Mouse (Mus musculus) A20 (cell line): Measurements from ENCODE around the gene Mterf4.
"Not testable (repeated sequence)": the region's sequence is repeated elsewhere in the genome, so short reads cannot be mapped to it uniquely, and the experiment has no call there.

Experiments used
- DNase-seq: peaks from one replicate; pipeline ENCODE4 v3.0.0-alpha.2; 2011; ENCODE audit warnings: low read depth, low spot score

Gene Mterf4

GRCm38 (mm10) chr1:93305581-93306337 is at the start of gene Mterf4:
Gene Mterf4 (minus strand): TSS chr1:93305915.
- DNase-seq = peak; percentile 92

DNA sequence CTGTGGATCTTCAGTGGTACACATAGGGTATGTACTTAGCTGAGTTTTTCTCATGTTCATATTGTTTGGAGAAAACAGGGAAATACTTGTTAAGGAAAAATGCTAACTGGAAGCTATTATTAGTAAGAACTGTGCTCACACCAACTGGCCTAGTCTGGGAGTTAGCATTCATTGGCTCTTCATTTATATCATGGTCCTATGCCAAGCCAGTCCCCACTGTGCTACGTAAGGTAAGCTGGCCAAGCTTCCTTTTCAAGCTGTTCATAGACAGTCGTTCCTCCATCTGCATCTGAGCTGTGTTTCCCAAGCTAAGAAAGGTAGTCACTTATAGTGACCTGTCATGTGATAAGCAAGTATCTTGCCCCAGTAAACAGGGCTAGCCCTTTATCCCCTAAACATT is 47.0 kb upstream of the Mterf4 start:
- DNase-seq = no peak

- DNase-seq = no peak
These were observed 44.0 kb upstream of the Mterf4 start for GRCm38 (mm10) chr1:93349701-93350100.

DNA sequence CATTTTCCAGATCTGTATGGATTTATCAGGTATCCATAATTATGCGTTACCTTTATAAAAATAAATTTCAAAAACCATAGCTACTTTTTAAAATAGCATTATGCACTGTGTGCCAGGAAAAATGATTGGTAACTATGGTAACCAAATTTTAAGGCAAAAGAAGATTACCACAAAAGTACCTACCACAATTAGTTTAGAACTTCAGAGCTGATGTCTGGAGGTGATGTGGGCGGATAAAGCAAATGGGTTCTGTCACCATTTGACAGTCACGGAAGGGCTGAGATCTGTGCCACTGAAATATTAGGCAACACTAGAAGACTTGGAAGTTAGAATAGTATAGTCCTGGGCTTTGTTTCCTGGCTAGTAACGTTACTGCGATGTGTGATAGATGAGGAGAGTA is 41.5 kb upstream of the Mterf4 start:
- DNase-seq = no peak

GRCm38 (mm10) chr1:93343504-93344047 is 37.9 kb upstream of the Mterf4 start:
- peak; percentile 95 for DNase-seq

DNA sequence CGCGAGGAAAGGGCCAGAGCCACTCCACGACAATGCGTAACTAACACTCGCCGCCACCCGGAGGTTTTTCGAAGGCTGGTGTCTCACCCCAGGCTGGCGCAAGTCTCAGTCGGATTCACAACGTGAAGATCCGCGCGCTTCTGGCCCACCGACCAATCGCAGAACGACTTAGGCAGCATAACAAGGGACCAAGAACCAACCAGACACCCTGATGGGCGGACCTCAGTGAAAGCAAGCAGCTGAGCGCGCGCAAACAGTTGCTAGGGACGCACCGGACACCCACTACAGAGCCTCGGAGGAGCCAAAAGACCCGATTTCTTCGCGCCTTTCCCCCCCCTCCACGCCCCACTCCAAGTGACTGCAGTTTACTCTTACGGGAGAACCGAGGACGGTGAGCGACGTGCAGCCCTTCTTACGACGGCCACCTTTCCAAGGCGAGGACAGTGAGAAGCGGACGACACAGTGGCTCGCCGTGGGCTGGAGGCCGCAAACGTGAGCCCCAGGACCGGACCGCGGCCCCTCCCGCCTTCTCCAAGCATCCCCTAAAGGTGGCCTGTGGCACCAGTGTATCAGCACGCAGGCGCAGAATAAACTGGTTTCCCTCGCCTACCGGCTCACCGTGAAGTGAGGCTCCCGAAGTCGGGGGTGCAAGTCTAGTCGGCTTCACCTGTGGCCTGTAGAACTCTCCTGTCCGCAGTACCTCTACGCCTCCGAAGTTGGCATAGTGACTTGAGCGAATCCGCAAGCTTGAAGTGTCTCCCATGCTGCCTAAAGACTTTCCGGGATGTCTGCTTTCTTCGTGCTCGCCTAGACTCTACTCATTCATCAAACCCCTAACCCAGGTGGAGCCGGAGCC is 37.2 kb upstream of the Mterf4 start, which contains the start of the genes Ppp1r7 and Pask:
Gene Ppp1r7 (plus strand): TSS at position 207 of the 856 bp plus-strand sequence.
Gene Pask (minus strand): TSS at position 835 of the 856 bp plus-strand sequence.
- peak; percentile 98 for DNase-seq

GRCm38 (mm10) chr1:93334621-93335020 is 28.9 kb upstream of the Mterf4 start:
- DNase-seq = no peak

DNA sequence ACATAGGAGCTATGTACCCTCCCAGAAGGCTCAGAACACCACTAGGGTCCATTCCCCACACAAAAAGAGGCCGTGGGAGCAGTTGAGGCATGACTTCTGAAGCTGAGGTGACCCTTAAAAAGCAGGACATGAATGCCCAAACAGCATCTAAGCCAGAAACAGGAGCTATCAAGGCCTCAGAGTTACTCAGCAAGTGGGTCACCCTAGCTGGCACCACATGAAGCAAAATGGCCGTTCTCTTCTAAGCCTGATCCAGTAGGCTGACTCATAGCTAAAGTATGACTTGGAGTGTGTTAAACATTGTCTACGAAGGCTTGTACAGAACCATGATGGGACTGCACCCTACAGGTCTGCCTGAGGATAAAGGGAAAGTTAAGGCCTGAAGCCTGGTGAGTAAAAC is 20.7 kb upstream of the Mterf4 start:
- DNase-seq = no peak

DNA sequence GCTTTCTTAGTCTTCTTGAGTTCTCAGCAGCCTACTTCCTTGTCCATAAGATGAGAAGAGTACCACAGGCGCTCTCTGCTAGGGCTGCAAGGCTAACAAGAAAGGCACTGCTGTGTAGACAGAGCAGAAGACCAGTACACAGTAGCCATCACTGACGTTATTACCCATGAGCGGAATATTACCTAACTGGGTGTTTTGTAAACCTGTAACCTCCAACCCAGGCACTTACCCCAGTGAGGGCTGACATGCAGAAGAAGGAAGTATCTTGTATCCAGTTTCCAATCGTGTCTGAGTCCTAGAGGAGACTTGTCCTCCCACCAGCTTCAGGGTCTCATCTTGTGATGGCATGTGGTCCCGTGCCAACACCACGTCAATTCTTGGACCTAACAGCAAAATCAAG is 18.3 kb upstream of the Mterf4 start:
- no peak for DNase-seq

DNA sequence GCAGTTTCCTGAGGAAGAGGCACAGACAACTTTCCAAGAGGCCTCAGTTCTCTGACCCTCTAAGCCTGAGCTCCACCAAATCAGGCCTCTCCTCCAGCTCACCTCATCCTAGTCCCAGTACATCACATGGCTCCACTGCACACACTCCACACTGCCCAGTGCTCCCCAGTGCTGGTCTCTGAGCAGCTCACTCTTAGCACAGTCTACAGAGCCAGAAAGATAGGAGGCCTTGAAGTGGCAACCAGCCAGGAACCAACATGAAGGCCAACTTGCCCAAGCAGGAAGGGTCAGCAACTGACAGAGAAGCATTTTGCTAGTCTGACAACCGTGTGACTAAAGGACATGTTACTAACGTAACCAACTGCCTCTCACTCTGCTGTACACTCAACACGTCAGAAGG is 5.1 kb downstream of the Mterf4 start:
- no peak for DNase-seq

DNA sequence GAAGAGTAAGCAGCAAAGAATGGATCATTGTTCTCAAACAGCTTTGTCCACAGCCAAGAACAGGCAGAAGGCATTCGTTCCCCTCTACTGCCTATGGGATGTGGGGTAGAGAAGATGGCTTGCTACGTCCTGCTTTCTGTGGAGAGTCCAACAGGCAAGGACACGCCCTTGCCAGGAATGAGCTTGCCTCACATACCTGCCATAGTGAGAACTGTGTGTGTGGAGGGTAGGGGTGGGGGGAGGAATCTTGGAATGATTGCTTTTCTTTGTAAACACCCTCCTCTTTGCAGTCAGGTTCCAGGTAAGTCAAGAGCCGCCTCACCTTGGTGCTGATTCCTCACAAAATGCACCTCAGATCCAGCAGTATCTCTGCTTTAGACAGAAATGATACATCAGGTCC is 5.9 kb downstream of the Mterf4 start:
- no peak for DNase-seq

- DNase-seq = not testable (repeated sequence)
These were observed 11.2 kb downstream of the Mterf4 start for GRCm38 (mm10) chr1:93294491-93294890.

DNA sequence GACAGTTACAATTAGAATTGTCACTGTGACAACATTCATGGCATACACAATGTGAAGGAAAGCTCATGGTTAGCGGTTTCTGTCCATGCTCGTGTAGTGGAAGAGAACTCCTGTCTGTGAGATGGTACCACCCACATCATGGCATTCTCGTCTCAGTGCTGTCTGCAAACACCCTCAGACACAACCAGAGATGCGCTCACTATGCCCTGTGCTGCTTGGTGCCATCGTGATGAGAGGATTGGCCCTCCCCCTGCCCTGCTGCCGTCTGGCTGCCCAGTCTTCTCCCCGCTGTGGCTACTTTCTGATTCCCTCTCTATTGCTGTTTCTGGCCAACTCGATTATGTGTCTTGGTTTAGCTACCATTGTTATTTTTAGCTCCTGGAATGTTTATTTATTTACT is 13.7 kb downstream of the Mterf4 start:
- no peak for DNase-seq

- no peak for DNase-seq
These were observed 14.1 kb downstream of the Mterf4 start for GRCm38 (mm10) chr1:93291591-93291990.

DNA sequence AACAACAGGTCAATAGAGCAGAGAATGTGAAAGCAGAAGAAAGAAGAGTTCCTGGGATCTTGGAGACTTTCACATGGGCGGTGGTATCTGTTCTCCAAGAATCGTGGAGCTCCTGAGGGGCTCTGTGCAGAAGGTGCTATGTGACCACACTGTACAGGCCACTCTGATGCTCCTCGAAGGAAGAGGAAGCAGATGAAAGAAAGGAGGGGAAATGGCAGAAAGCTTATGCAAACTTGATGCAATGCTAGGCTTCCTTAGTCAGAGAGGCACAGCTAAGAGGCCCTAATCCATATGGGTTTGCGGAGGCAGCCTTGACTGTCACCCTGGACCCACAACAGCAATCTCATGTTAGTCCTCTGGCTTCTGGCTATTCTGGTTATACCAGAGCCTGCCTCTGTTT is 14.8 kb downstream of the Mterf4 start:
- no peak for DNase-seq

DNA sequence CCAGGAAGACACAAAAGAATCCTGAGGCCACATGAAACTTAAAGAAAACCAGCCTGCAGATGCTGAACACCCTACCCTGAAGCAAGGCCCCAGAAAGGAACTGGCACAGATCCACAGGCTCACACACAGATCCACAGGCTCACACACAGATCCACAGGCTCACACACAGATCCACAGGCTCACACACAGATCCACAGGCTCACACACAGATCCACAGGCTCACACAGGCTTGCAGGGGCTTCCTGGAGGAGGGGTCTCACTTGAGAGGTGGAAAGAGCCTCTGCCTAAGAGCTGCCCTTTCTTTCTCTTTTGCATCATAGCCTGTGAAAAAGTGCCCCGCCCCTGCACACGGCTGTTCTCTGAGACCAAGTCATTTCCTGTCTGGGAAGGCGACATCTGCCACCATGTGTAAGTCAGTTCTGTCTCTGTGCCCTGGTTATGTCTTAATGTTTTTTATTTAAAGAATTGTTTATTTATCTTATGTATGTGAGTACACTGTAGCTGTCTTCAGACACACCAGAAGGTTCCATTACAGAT is 16.0 kb downstream of the Mterf4 start:
- peak; percentile 16 for DNase-seq

- DNase-seq = no peak
These were observed 28.7 kb downstream of the Mterf4 start for GRCm38 (mm10) chr1:93277041-93277440.

GRCm38 (mm10) chr1:93275561-93275960 is 30.2 kb downstream of the Mterf4 start:
- no peak for DNase-seq

- peak; percentile 50 for DNase-seq
These were observed 33.3 kb downstream of the Mterf4 start for GRCm38 (mm10) chr1:93272409-93272821.

DNA sequence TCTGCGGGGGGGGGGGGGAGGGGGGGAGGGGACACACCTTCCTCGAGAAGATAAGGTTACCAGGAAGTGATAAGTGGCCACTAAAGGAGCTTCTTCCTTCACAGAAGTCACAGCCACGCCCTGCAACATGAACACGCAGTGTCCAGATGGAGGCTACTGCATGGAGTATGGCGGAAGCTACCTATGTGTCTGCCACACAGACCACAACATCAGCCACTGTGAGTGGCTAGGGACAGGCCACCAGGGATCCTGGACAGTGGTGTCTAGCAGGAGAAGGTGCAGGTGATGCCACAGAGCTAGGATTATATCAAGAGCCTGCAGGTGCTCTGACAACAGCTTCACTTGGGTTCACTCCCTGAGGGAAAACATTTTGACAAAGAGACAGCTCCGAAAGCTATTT is 34.0 kb downstream of the Mterf4 start:
- DNase-seq = no peak

- no peak for DNase-seq
These were observed 35.0 kb downstream of the Mterf4 start for GRCm38 (mm10) chr1:93270516-93271240.
